Mouse (Mus musculus) kidney, adult 2 months (tissue): ENCODE measurements at regions not wholly inside any gene's neighbourhood (a gene's known extent, or its start where the extent isn't known, plus 50 kb on each side); places are given as distances from the start of the nearest gene placed in this dataset.

Experiments used
- CTCF ChIP-seq: fragments of 200-500 bp; conservative IDR thresholded peaks from 2 replicates; pipeline ENCODE4 v1.5.1; 2011; ENCODE audit warnings: low read depth, mild to moderate bottlenecking, control low read depth, low read length, moderate library complexity, mixed read lengths; ENCODE audit not compliant: insufficient read depth, insufficient read length
- POLR2A ChIP-seq: fragments of 200-500 bp; IDR thresholded peaks from one replicate; pipeline ENCODE4 v1.6.1; 2011; ENCODE audit warnings: low read depth, low read length, control low read depth

DNA sequence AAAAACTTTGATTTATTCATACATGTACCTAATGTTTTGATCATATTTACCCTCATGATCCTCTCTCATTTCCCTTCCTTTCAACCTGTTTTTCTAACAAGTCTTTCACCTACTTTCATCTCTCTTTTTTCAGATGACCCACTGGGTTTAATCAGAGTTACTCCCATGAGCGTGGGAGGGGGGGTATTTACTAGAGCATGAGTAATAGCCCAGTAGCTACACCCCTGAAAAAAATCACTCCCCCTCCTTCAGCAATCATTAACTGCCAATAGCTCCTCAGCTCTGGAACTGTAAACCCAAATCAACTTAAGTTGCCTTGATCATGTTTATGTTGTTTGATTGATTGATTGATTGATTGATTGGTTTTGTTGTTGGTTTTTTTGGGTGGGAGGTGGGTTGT lies 241.4 kb upstream of the Zpld1 start:
- TF ChIP-seq CTCF (no peak), POLR2A (no peak)
